Mouse (Mus musculus) testis, adult 2 months (tissue): ENCODE measurements around the gene Thrb.

Source experiments
- CTCF ChIP-seq: fragments of 200-500 bp; IDR thresholded peaks from 2 replicates; pipeline ENCODE4 v1.5.1; 2012; ENCODE audit warnings: low read depth, mild to moderate bottlenecking, inconsistent platforms, low read length, moderate library complexity; ENCODE audit not compliant: control insufficient read depth, insufficient read depth, insufficient replicate concordance
- POLR2A ChIP-seq: fragments of 200-500 bp; IDR thresholded peaks from 2 replicates; pipeline ENCODE4 v1.6.1; 2012; ENCODE audit warnings: low read depth, mild to moderate bottlenecking, inconsistent platforms, low read length, moderate library complexity; ENCODE audit not compliant: control insufficient read depth

DNA sequence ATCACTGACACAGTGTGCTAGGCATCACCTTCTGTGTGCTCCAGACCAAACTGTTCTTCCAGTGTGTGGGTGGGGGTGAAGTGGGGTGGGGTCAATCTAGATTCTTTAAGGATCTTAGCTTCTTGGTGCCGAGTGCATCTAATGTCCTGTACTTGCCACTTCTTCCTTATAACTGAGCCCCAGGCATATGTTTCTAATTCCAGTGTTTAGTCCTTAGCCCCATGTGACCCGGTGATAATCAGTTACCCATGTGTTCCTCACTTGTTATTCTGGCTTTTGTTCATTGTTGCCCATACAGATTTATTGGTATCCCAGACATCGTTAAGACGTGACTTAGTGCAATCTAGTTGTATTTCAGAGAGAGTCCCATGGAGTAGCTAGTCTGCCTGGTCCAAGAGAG, 121.9 kb downstream of the Thrb start:
- no peak for TF ChIP-seq POLR2A
- TF ChIP-seq CTCF, result no peak
